Mouse (Mus musculus) limb, embryonic 14.5 days (tissue): ENCODE measurements at regions not wholly inside any gene's neighbourhood (a gene's known extent, or its start where the extent isn't known, plus 50 kb on each side); places are given as distances from the start of the nearest gene placed in this dataset.

ENCODE experiments used
- ATAC-seq: fragments of 200-750 bp; cut with Nextera tagmentation; 2 replicates; pipeline ENCODE4 v1.8.0; 2017; ENCODE audit warnings: low read depth, moderate number of reproducible peaks, moderate TSS enrichment; ENCODE audit not compliant: low FRiP score
- DNase-seq: peaks from one replicate; pipeline ENCODE4 v3.0.0-alpha.2; 2015; ENCODE audit warnings: low spot score
- H3K27ac ChIP-seq: fragments of 300-500 bp; sonication (generic); replicated peaks from 2 replicates; pipeline ENCODE4 v1.5.1; 2014; ENCODE audit warnings: low read depth, mild to moderate bottlenecking, low read length, moderate library complexity, mixed read lengths
- H3K27me3 ChIP-seq: fragments of 300-500 bp; sonication (generic); 2 replicates; pipeline ENCODE4 v1.6.1; 2014; ENCODE audit warnings: low read length, mixed read lengths; ENCODE audit not compliant: control insufficient read depth, insufficient read depth
- H3K36me3 ChIP-seq: fragments of 300-500 bp; sonication (generic); 2 replicates; pipeline ENCODE4 v1.6.1; 2014; ENCODE audit warnings: mild to moderate bottlenecking, low read length, moderate library complexity, mixed read lengths; ENCODE audit not compliant: control insufficient read depth, insufficient read depth
- H3K4me1 ChIP-seq: fragments of 300-500 bp; sonication (generic); 2 replicates; pipeline ENCODE4 v1.6.1; 2014; ENCODE audit warnings: antibody characterized with exemption, low read length, mixed read lengths; ENCODE audit not compliant: control insufficient read depth, insufficient read depth
- H3K4me2 ChIP-seq: fragments of 300-500 bp; sonication (generic); replicated peaks from 2 replicates; pipeline ENCODE4 v1.6.1; 2014; ENCODE audit warnings: low read depth, mild to moderate bottlenecking, low read length, moderate library complexity; ENCODE audit not compliant: severe bottlenecking
- H3K4me3 ChIP-seq: fragments of 300-500 bp; sonication (generic); replicated peaks from 2 replicates; pipeline ENCODE4 v1.5.1; 2014; ENCODE audit warnings: low read length
- H3K9ac ChIP-seq: fragments of 300-500 bp; sonication (generic); 2 replicates; pipeline ENCODE4 v1.6.1; 2014; ENCODE audit warnings: mild to moderate bottlenecking, low read depth, low read length, moderate library complexity; ENCODE audit not compliant: severe bottlenecking
- H3K9me3 ChIP-seq: fragments of 300-500 bp; sonication (generic); 2 replicates; pipeline ENCODE4 v1.6.1; 2016; ENCODE audit warnings: low read length; ENCODE audit not compliant: control insufficient read depth
- POLR2A ChIP-seq: fragments of 200-500 bp; IDR thresholded peaks from 2 replicates; pipeline ENCODE4 v1.8.0; 2012; ENCODE audit warnings: inconsistent platforms, mild to moderate bottlenecking, moderate library complexity, borderline replicate concordance; ENCODE audit not compliant: insufficient read depth, insufficient read length; ENCODE audit errors: extremely low read depth
- WGBS: fragments of 180-500 bp; shearing (Covaris S2); extraction: QIAGEN DNeasy Blood & Tissue Kit; methylation state at CpG from one replicate; pipeline ENCODE4 v1.1.7; 2014; 5-methylcytosine and 5-hydroxymethylcytosine counted together

GRCm38 (mm10) chr13:7538856-7539255 is 663.8 kb upstream of the Adarb2 start:
- no peak for TF ChIP-seq POLR2A
- WGBS: 74% methylated on average over 4 of the region's 4 CpGs
- Histone ChIP-seq H3K4me2 (no peak overlapping the region), H3K36me3 (no peaks in the 10 kb centered on the region), H3K9ac (no peak overlapping the region), H3K27me3 (no peaks in the 10 kb centered on the region), H3K9me3 (no peaks in the 10 kb centered on the region), H3K27ac (no peak overlapping the region), H3K4me1 (no peaks in the 10 kb centered on the region), H3K4me3 (no peak overlapping the region)
- ATAC-seq: no peak
- no peak for DNase-seq

GRCm38 (mm10) chr13:7584022-7584421 is 618.6 kb upstream of the Adarb2 start:
- no peak for ATAC-seq
- Histone ChIP-seq H3K4me2 (no peak overlapping the region), H3K4me1 (no peaks in the 10 kb centered on the region), H3K4me3 (no peak overlapping the region), H3K9ac (no peak overlapping the region), H3K9me3 (no peaks in the 10 kb centered on the region), H3K27ac (no peak overlapping the region), H3K27me3 (no peaks in the 10 kb centered on the region), H3K36me3 (no peaks in the 10 kb centered on the region)
- 69% methylated on average over 3 of the region's 3 CpGs for WGBS
- DNase-seq: no peak
- TF ChIP-seq POLR2A: no peak
